8 mouse cellular contexts compared by ENCODE assay signal in the genomic region with DNA sequence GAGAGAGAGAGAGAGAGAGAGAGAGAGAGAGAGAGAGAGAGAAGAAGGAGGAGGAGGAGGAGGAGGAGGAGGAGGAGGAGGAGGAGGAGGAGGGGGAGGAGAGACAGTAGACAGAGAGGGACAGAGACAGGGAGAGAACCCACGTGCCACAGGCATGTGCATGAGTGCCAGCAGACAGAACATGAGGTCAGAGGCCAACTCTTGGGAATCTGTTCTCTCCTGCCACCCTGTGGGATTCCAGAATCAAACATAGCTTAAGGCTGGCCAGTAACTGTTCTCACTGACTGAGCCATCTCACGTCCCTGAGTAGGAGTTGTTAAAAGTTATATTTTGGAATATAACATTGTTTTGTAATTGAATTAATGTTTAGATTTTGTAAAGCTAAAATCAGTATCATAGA. TPM values are rescaled to one million over a fixed set of nuclear protein-coding genes. Genes with fewer than 3 reads are reported as not detected.
DNase-seq lines count a peak whose midpoint lies in the region; ATAC-seq and TF ChIP-seq lines count a peak whose summit lies in the region.

No protein-coding gene starts in this region.

- no peak overlapping the region for H3K27ac ChIP-seq in heart, postnatal 0 days (ENCODE audit: low read depth)
- H3K27ac ChIP-seq in liver, postnatal 0 days (ENCODE audit: low read depth) = no peak overlapping the region
- no peak overlapping the region for H3K27ac ChIP-seq in midbrain, embryonic 15.5 days

- no peak for TF ChIP-seq EP300 in heart, postnatal 0 days (IDR thresholded peaks at IDR 0.05; ENCODE audit: low read depth)
- no peak for TF ChIP-seq EP300 in liver, postnatal 0 days (IDR thresholded peaks at IDR 0.05; ENCODE audit: low read depth)

- H3K27me3 ChIP-seq in heart, postnatal 0 days (ENCODE audit: control insufficient read depth, insufficient read depth, low read length) = no peaks in the 10 kb centered on the region
- H3K27me3 ChIP-seq in liver, postnatal 0 days (ENCODE audit: insufficient read depth, low read length) = no peaks in the 10 kb centered on the region
- H3K27me3 ChIP-seq in midbrain, embryonic 15.5 days (replicated peaks) = no peaks in the 10 kb centered on the region

- H3K4me2 ChIP-seq in heart, postnatal 0 days (ENCODE audit: low read depth, low read length) = no peak overlapping the region
- H3K4me2 ChIP-seq in liver, postnatal 0 days (ENCODE audit: low read depth, low read length) = no peak overlapping the region
- no peak overlapping the region for H3K4me2 ChIP-seq in midbrain, embryonic 15.5 days

- TF ChIP-seq CTCF in heart, postnatal 0 days (IDR thresholded peaks at IDR 0.05; ENCODE audit: low read depth) = peak; percentile 53
- TF ChIP-seq CTCF in liver, postnatal 0 days (IDR thresholded peaks at IDR 0.05; ENCODE audit: low read depth) = peak; percentile 66

- H3K9me3 ChIP-seq in heart, postnatal 0 days (replicated peaks; ENCODE audit: control insufficient read depth, low read length) = no peaks in the 10 kb centered on the region
- H3K9me3 ChIP-seq in liver, postnatal 0 days (ENCODE audit: low read length) = no peaks in the 10 kb centered on the region
- H3K9me3 ChIP-seq in midbrain, embryonic 15.5 days = no peaks in the 10 kb centered on the region

- no peak overlapping the region for H3K9ac ChIP-seq in heart, postnatal 0 days (replicated peaks; ENCODE audit: low read depth, low read length)
- H3K9ac ChIP-seq in liver, postnatal 0 days (replicated peaks) = no peak overlapping the region
- H3K9ac ChIP-seq in midbrain, embryonic 15.5 days = no peak overlapping the region

- no peak overlapping the region for H3K4me3 ChIP-seq in heart, postnatal 0 days (ENCODE audit: low read depth, low read length)
- no peak overlapping the region for H3K4me3 ChIP-seq in liver, postnatal 0 days (ENCODE audit: low read depth, low read length)
- H3K4me3 ChIP-seq in midbrain, embryonic 15.5 days = no peak overlapping the region

- peak; percentile 12 for DNase-seq in left cerebral cortex, postnatal 4 days
- DNase-seq in left cerebral cortex, adult 11 months (ENCODE audit: low spot score) = no peak
- DNase-seq in adrenal gland, postnatal 36 days = peak; percentile 71 to 77
- peak; percentile 75 for DNase-seq in heart, postnatal 0 days (ENCODE audit: low spot score)
- DNase-seq in liver, postnatal 0 days = peak; percentile 67
- no peak for DNase-seq in right cerebral cortex, postnatal 36 days (ENCODE audit: low spot score in 2 of 2)
- DNase-seq in left cerebral cortex, adult 9 months (ENCODE audit: low spot score in 2 of 2) = no peak

- peak; percentile 87 for ATAC-seq in heart, postnatal 0 days (ENCODE audit: insufficient read depth, low read depth)
- peak; percentile 92 for ATAC-seq in liver, postnatal 0 days
- no peak for ATAC-seq in midbrain, embryonic 15.5 days (replicated peaks)

- peaks cover 10% of the 10 kb centered on the region; the same call in 1 of the 2 replicates for H3K4me1 ChIP-seq in heart, postnatal 0 days (ENCODE audit: control insufficient read depth, insufficient read depth)
- peaks cover 3% of the 10 kb centered on the region; the same call in 1 of the 2 replicates for H3K4me1 ChIP-seq in liver, postnatal 0 days (ENCODE audit: insufficient read depth)
- no peaks in the 10 kb centered on the region for H3K4me1 ChIP-seq in midbrain, embryonic 15.5 days

- 16% methylated on average over 2 of the region's 2 CpGs for WGBS in heart, postnatal 0 days
- WGBS in liver, postnatal 0 days (ENCODE audit: insufficient replicate concordance) = 35% methylated on average over 2 of the region's 2 CpGs
- 32% methylated on average over 2 of the region's 2 CpGs for WGBS in midbrain, embryonic 15.5 days

- intact Hi-C loops in left cerebral cortex, postnatal 4 days (cut with DNase I) = no loop called here

- no peaks in the 10 kb centered on the region for H3K36me3 ChIP-seq in heart, postnatal 0 days (replicated peaks; ENCODE audit: control insufficient read depth, insufficient read depth, low read length)
- H3K36me3 ChIP-seq in liver, postnatal 0 days (replicated peaks; ENCODE audit: insufficient read depth, low read length) = no peaks in the 10 kb centered on the region
- no peaks in the 10 kb centered on the region for H3K36me3 ChIP-seq in midbrain, embryonic 15.5 days (replicated peaks)

RNA-seq across cellular contexts. Expression of a gene that starts 39.3 kb away (rescaled TPM):
- 1 to 10 TPM; 8.3 to 9.5 TPM for total RNA-seq in left cerebral cortex, postnatal 4 days (2021)
- 10 to 100 TPM; 80.0 to 81.3 TPM for total RNA-seq in adrenal gland, postnatal 36 days (2021)
- 57.6 and 82.0 TPM in 2 replicates for total RNA-seq in heart, postnatal 0 days (2014; rRNA removed; ENCODE audit: low replicate concordance)
- polyA plus RNA-seq in heart, postnatal 0 days (2015; fragmentation: Nextera tagmentation; extraction: Ambion mirVana) = 64.7 and 72.4 TPM in 2 replicates
- polyA plus RNA-seq in liver, postnatal 0 days (2015; fragmentation: Nextera tagmentation; extraction: Ambion mirVana) = 22.9 and 31.7 TPM in 2 replicates
- polyA plus RNA-seq in midbrain, embryonic 15.5 days (2015; fragmentation: Nextera tagmentation; extraction: Ambion mirVana) = 16.6 and 17.9 TPM in 2 replicates

Comparison
In these comparisons a context has a peak if more than half of its experiments do, and no peak if none do; other contexts are left out.
1. DNase-seq: peak in left cerebral cortex, postnatal 4 days (single experiment), adrenal gland, postnatal 36 days (2 of 2), heart, postnatal 0 days (single experiment) and liver, postnatal 0 days (single experiment); none in left cerebral cortex, adult 11 months (single experiment), right cerebral cortex, postnatal 36 days (0 of 2) and left cerebral cortex, adult 9 months (0 of 2).